Mouse (Mus musculus): Measurements from ENCODE around the gene Zfp664. TPM values are rescaled to one million over a fixed set of nuclear protein-coding genes. Genes with fewer than 3 reads are reported as not detected.

The Zfp664 gene
- total and polyA plus RNA-seq, 3 experiments = 32.0 to 45.7 (median 41.7) TPM

DNA sequence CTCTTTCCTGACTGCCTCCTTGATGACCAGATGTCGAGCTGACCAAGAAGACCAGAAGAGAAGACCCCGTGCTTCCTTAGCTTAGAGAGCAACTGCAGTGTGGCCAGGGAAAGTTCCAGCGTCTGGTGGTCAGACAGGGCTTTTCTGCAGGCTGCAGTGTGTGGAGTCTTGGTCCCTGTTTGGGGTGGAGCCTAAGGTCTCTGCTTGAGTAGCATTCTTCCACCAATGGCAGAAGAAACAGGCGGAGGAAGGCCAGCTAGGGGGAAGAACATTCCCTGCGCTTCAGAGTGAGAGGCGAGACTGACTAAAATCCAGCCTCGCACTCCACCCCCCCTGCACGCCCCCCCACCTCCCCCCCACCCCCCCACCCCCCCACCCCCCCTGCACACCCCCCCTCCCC, 33.6 kb downstream of the Zfp664 start:
- Histone ChIP-seq H3K27me3 (ENCODE audit: insufficient read depth, low read length) (no peaks in the 10 kb centered on the region), H3K4me1 (ENCODE audit: insufficient read depth, low read depth, low read length) (no peaks in the 10 kb centered on the region), H3K4me3 (ENCODE audit: low read depth, low read length) (no peak overlapping the region), H3K36me3 (replicated peaks) (peaks cover 3% of the 10 kb centered on the region), H3K9me3 (replicated peaks) (no peaks in the 10 kb centered on the region)
- DNase-seq (ENCODE audit: low spot score) (no peak), ATAC-seq (ENCODE audit: extremely low read depth, insufficient number of reproducible peaks, low FRiP score, poor library complexity, severe bottlenecking) (no peak)
- TF ChIP-seq TAL1 (conservative IDR thresholded peaks at IDR 0.05; ENCODE audit: low read depth, low read length) = no peak
- no peak for TF ChIP-seq GATA2 (IDR thresholded peaks at IDR 0.05; ENCODE audit: borderline replicate concordance, low read depth, low read length)
- TF ChIP-seq POLR2AphosphoS5 (IDR thresholded peaks at IDR 0.05; ENCODE audit: insufficient replicate concordance, low read depth, low read length) = no peak
- TF ChIP-seq GATA1 (IDR thresholded peaks at IDR 0.05; ENCODE audit: borderline replicate concordance, low read length) = no peak

DNA sequence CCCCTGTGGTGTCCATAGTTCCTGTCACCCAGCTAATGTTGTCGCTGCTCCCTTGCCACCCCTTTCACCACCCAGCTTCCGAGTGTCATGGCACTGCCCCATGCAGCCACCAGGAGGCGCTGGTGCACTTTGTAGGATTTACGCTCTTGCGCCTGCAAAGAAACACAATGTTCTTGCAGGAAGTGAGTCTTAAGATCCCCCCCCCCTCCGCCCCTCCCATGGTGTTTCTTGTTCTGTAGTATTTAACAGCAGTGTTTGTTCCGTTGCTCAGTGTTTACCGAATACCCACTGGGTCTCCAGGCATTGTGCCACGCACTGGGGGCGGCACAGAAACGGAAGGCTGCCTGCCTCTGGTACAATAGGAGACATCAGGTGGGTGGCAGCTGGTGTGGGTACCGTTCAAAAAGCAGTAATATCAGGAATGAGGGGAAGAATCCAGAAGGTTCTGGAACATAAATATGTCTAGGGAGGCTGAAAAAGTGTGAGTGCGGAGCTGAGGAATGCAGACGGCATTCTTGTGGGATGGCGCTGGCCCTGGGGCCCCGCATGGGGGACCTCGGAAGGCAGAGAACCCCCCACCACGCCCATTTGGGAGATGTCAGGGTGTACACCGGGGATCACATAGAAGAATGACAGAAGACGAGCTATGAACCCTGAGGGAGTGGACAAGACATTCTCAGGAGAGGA, 37.6 kb downstream of the Zfp664 start:
- TF ChIP-seq CTCF (IDR thresholded peaks at IDR 0.05; ENCODE audit: low read depth, low read length) = peak; percentile 66
- no peak for TF ChIP-seq POLR2AphosphoS5 (IDR thresholded peaks at IDR 0.05; ENCODE audit: insufficient replicate concordance, low read depth, low read length)
- DNase-seq (ENCODE audit: low spot score) (peak; percentile 18), ATAC-seq (ENCODE audit: extremely low read depth, insufficient number of reproducible peaks, low FRiP score, poor library complexity, severe bottlenecking) (no peak; the same call in 1 of the 2 replicates)
- Histone ChIP-seq H3K4me1 (ENCODE audit: insufficient read depth, low read depth, low read length) (no peaks in the 10 kb centered on the region), H3K4me3 (ENCODE audit: low read depth, low read length) (no peak overlapping the region), H3K27me3 (ENCODE audit: insufficient read depth, low read length) (no peaks in the 10 kb centered on the region), H3K36me3 (replicated peaks) (no peaks in the 10 kb centered on the region), H3K9me3 (replicated peaks) (no peaks in the 10 kb centered on the region)

DNA sequence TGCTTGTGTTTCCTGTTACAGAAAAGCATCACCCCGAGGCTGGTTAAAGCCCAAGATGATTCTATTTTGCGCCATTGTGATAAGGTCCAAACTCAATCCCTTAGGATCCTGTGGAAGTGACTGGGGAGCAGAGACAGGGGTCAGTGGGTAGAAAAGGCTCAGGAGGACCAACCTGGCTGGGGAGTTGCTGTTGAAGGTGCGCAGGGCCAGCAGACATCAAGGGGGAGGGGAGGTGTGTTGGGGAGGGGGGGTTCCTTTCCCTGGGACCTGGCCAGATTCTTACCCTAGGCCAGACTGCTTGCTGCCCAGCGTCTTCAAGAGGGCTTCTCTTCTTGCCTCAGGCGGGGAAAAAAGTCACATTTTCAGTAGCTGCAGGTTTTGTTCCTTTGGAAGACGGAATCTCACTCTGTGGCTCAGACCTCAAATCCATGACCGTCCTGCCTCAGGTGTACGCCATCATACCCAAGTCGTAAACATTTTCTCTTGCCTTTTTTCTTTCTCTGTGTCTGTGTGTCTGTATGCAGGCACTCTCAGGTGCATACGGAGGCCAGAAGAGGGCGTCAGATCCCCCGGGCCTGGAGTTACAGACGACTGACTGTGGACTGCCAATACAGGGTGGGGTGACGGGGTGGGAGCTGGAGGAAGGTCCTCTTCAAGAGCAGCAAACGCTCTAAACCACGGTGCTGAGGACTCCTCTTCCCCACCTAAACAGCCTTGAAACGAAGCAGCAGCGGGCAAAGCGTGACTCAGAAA, 38.4 kb downstream of the Zfp664 start:
- H3K9me3 ChIP-seq (replicated peaks) = no peaks in the 10 kb centered on the region
- ATAC-seq (ENCODE audit: extremely low read depth, insufficient number of reproducible peaks, low FRiP score, poor library complexity, severe bottlenecking) = no peak

DNA sequence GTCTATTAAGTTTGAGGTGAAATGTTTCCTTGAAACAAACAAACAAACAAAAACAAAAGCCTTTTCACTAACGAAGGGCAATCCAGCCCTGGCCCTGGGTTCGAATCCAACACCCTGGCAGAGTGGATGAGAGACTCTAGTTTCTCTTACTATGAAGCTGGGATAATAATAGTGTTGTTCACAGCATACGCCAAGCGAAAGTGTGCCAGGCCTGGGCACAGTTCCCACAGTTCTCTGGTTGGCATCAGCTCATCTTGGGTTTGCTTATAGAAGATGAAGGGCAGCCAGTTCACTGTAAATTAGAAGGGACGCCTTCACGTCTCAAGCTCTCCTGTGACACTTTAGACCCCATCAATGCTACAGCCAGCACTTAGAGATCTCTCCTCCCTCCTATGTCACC, 39.2 kb downstream of the Zfp664 start:
- DNase-seq (ENCODE audit: low spot score) (no peak), ATAC-seq (ENCODE audit: extremely low read depth, insufficient number of reproducible peaks, low FRiP score, poor library complexity, severe bottlenecking) (no peak)
- TF ChIP-seq GATA1 (IDR thresholded peaks at IDR 0.05; ENCODE audit: borderline replicate concordance, low read length) = no peak
- TF ChIP-seq CTCF (IDR thresholded peaks at IDR 0.05; ENCODE audit: low read depth, low read length) = no peak
- TF ChIP-seq TAL1 (conservative IDR thresholded peaks at IDR 0.05; ENCODE audit: low read depth, low read length) = no peak
- no peak for TF ChIP-seq GATA2 (IDR thresholded peaks at IDR 0.05; ENCODE audit: borderline replicate concordance, low read depth, low read length)
- TF ChIP-seq POLR2AphosphoS5 (IDR thresholded peaks at IDR 0.05; ENCODE audit: insufficient replicate concordance, low read depth, low read length) = no peak
- H3K4me3 ChIP-seq (ENCODE audit: low read depth, low read length) = no peak overlapping the region
- no peaks in the 10 kb centered on the region for H3K36me3 ChIP-seq (replicated peaks)
- H3K4me1 ChIP-seq (ENCODE audit: insufficient read depth, low read depth, low read length) = no peaks in the 10 kb centered on the region
- no peaks in the 10 kb centered on the region for H3K9me3 ChIP-seq (replicated peaks)
- no peaks in the 10 kb centered on the region; the same call in 1 of the 2 replicates for H3K27me3 ChIP-seq (ENCODE audit: insufficient read depth, low read length)

More for the DNA sequence above, 38.4 kb downstream of the Zfp664 start:
- no peak for TF ChIP-seq GATA1 (IDR thresholded peaks at IDR 0.05; ENCODE audit: borderline replicate concordance, low read length)
- TF ChIP-seq CTCF (IDR thresholded peaks at IDR 0.05; ENCODE audit: low read depth, low read length) = no peak
- H3K36me3 ChIP-seq (replicated peaks) = no peaks in the 10 kb centered on the region
- no peak overlapping the region for H3K4me3 ChIP-seq (ENCODE audit: low read depth, low read length)
- H3K4me1 ChIP-seq (ENCODE audit: insufficient read depth, low read depth, low read length) = no peaks in the 10 kb centered on the region
- DNase-seq (ENCODE audit: low spot score) = no peak
- H3K27me3 ChIP-seq (ENCODE audit: insufficient read depth, low read length) = no peaks in the 10 kb centered on the region

DNA sequence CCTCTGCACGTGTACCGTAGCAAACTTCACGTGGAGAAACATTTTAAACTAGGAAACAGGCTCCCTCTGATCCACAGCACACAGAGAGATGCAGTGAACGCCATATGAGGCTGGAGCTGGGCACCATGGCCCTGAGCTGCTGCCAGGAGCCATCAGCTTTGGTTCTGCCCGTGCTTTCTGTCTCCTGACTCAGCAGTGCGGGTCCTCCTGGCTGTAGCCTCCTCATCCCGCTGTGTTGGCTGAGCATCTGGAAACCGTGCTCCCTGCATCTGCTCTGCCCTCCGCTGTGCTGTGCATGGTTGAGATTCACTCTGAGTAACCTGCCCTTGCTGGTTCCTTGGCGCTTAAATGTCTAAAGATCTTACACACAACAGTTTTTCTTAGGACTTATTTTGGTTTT, 39.7 kb downstream of the Zfp664 start:
- TF ChIP-seq CTCF (IDR thresholded peaks at IDR 0.05; ENCODE audit: low read depth, low read length) = no peak
- no peak for TF ChIP-seq TAL1 (conservative IDR thresholded peaks at IDR 0.05; ENCODE audit: low read depth, low read length)
- TF ChIP-seq POLR2AphosphoS5 (IDR thresholded peaks at IDR 0.05; ENCODE audit: insufficient replicate concordance, low read depth, low read length) = no peak
- TF ChIP-seq GATA2 (IDR thresholded peaks at IDR 0.05; ENCODE audit: borderline replicate concordance, low read depth, low read length) = no peak
- TF ChIP-seq GATA1 (IDR thresholded peaks at IDR 0.05; ENCODE audit: borderline replicate concordance, low read length) = no peak
- no peaks in the 10 kb centered on the region for H3K9me3 ChIP-seq (replicated peaks)
- no peak overlapping the region for H3K4me3 ChIP-seq (ENCODE audit: low read depth, low read length)
- H3K27me3 ChIP-seq (ENCODE audit: insufficient read depth, low read length) = no peaks in the 10 kb centered on the region; the same call in 1 of the 2 replicates
- ATAC-seq (ENCODE audit: extremely low read depth, insufficient number of reproducible peaks, low FRiP score, poor library complexity, severe bottlenecking) = no peak
- H3K36me3 ChIP-seq (replicated peaks) = no peaks in the 10 kb centered on the region
- no peaks in the 10 kb centered on the region for H3K4me1 ChIP-seq (ENCODE audit: insufficient read depth, low read depth, low read length)
- DNase-seq (ENCODE audit: low spot score) = no peak

DNA sequence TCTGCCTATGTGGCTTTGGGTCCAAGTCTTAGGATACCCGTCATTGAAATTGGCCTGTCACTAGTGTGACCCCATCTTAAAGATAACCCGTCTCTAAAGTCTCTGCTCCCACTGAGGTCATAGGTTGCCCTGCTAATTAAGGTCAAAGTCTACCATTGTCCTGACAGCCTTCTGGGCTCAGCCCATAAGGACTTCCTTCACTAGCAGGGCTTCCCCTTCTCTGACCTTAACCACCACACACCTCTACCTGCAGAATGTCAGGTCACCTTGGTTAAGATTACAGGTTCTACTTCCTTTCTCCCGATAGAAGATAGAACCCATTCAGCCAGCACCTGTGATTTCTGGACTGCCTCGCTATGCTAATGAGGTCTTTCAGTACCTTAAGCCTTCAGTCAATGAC, 41.4 kb downstream of the Zfp664 start:
- H3K4me3 ChIP-seq (ENCODE audit: low read depth, low read length) = no peak overlapping the region
- no peak for ATAC-seq (ENCODE audit: extremely low read depth, insufficient number of reproducible peaks, low FRiP score, poor library complexity, severe bottlenecking)
- H3K9me3 ChIP-seq (replicated peaks) = no peaks in the 10 kb centered on the region

More for the DNA sequence above, 41.4 kb downstream of the Zfp664 start:
- TF ChIP-seq GATA1 (IDR thresholded peaks at IDR 0.05; ENCODE audit: borderline replicate concordance, low read length) (no peak), GATA2 (IDR thresholded peaks at IDR 0.05; ENCODE audit: borderline replicate concordance, low read depth, low read length) (no peak), CTCF (IDR thresholded peaks at IDR 0.05; ENCODE audit: low read depth, low read length) (no peak), TAL1 (conservative IDR thresholded peaks at IDR 0.05; ENCODE audit: low read depth, low read length) (no peak), POLR2AphosphoS5 (IDR thresholded peaks at IDR 0.05; ENCODE audit: insufficient replicate concordance, low read depth, low read length) (no peak)
- no peaks in the 10 kb centered on the region for H3K4me1 ChIP-seq (ENCODE audit: insufficient read depth, low read depth, low read length)
- no peaks in the 10 kb centered on the region; the same call in 1 of the 2 replicates for H3K27me3 ChIP-seq (ENCODE audit: insufficient read depth, low read length)
- DNase-seq (ENCODE audit: low spot score) = no peak
- H3K36me3 ChIP-seq (replicated peaks) = no peaks in the 10 kb centered on the region
